Mouse (Mus musculus) left cerebral cortex, postnatal 25 days (tissue): Measurements from ENCODE around the gene Tuba3b. TPM values are rescaled to one million over a fixed set of nuclear protein-coding genes. Genes with fewer than 3 reads are reported as not detected.

Source experiments
- DNase-seq, 2 experiments: peaks; one replicate each; pipeline ENCODE4 v3.0.0; 2022; ENCODE audit warnings: low spot score in 2 of 2, mixed read lengths in 1 of 2
- intact Hi-C: fragments of 180-260 bp; cut with DNase I; formaldehyde crosslinking; loops from one replicate; pipeline ENCODE4 v1.15.1; 2025
- total RNA-seq, 2 experiments: library from RNA; stranded (reverse); gene quantifications; 2 replicates each; pipeline ENCODE4 v1.2.3; 2021

Gene Tuba3b
- total RNA-seq, 2 experiments from 2014 or later = not detected

DNA sequence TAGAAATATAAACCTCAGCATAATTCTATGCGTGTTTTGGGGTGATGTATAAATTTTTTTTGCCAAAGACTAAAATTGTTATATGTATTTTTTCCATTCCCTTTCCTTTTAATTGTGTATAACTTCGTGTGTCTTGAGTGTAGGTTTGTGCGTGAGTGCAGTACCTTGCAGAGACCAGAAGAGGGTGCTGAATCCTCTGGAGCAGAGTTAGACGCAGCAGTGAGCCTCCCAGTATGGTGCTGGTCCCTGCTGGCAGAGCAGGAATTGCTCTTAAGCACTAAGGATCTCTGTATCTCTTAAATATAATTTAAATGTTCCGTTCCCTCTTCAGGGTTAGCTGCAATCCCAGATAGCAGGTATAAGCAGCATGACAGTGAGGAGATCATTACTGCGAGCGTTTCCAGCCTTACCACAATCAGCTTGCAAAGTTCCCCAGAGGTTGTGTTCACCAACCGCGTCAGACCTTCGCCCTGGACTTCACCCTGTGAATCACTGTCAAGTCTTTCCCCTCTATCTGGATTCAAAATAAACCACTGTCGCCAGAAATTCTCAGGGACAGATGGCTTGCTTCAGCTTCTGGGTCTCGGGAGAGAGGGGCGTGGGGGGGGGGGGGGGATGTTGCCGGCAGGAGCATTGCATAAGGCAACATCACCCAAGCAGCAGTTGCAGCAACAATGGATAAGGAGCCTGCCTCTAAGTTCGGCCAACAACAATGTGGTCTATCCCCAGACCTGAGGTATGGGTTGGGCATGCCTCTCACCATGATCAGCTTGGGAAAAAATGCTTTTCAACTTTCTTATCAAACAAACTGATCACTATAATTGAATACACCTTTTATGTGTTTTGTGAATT lies 41.4 kb downstream of the Tuba3b start:
- DNase-seq = no peak
- intact Hi-C loops = no loop called here

DNA sequence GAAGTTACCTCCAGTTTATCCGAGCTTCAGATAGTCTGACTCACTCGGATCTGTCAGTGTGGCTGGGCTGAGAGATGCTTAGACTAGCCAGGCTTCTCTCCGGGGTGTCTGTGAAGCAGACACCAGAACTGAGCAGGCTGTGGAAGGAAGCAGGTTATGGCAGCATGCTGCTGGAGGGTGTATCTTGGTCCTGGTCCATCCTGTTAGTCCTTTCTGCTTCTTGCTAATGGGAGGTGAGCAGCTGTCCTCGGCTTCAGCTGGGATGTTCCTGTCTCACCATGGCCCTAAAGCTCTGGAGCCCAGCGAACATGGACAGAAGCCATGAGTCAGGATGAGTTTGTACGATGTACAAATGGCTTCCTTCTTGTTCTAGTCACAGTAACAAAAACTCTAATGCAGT lies 43.6 kb downstream of the Tuba3b start:
- intact Hi-C loops = no loop called here
- DNase-seq = no peak

DNA sequence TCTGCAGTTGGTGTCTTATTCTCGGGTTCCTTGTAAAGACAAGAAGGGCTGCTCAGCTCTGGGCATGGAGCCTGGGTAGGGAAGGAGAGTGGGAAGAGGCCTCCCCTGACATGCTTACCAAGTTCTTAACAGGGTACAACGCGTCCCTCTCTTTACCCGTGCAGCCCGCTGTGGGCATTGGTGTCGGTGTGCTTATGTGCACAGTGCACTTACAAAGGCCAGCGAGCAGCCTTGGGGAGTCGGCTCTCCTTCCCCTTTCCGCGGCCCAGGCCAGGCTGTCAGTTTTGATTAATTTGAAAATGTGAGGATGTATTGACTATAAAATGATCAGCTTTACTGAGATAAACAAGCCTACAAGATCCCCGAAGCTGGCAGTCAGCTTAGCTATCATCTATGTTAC lies 45.4 kb downstream of the Tuba3b start:
- no peak for DNase-seq
- intact Hi-C loops = no loop called here

DNA sequence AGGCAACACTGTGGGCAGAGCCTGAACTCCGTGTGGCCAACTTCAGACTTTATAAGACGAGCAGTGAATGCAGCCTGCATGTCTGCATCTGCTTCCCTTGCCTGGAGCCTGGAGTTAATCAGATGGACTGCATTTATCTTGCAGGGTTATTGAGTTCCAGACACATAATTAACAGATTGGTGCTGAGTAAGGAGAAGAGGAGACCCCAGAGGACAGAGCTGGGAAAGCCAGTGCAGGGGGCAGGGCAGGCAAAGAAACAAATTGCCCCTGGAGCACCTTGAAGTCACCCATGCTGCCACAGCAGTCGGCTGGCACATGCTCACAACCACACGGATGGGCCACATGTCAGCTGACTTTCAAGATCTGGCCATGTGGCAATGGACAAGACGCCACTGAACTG lies 48.7 kb downstream of the Tuba3b start:
- intact Hi-C loops = no loop called here
- DNase-seq = no peak

DNA sequence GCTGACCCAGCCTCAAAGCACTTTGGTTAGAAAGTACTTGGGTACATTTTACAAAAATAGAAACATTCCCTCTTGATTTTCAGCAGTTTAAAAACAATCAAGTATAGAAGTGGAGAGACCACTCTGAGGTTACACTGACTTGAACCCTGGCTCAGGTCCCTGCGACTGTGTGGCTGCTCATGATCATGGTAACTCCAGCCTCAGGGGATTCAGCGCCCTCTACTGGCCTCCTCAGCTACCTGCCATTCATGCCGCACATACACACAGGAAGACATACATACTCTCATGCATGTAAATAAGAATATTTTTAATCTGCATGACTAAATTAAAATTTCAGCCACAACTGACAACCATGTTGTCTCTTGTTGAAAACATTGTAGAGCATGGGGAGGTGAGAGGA lies 50.2 kb downstream of the Tuba3b start:
- intact Hi-C loops = no loop called here
- no peak for DNase-seq

DNA sequence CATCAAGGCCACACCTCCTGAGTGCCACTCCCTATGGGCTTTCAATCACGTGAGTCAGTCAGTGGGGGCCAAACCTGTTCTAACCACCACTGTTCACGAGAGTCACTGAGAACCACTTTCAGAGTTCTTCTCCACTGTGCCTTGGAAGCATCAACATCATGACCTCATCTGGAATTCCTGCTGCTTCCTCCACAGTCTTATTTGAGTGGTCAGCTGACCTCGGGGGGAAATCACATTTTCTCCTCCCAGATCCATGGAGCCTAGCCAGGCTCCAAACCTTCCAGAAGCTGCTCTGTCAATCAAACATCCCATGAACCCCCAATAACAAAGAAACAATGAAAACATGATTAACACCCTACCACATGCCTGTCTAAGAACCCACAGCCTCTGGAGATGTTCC lies 52.1 kb downstream of the Tuba3b start:
- intact Hi-C loops = no loop called here
- no peak for DNase-seq

DNA sequence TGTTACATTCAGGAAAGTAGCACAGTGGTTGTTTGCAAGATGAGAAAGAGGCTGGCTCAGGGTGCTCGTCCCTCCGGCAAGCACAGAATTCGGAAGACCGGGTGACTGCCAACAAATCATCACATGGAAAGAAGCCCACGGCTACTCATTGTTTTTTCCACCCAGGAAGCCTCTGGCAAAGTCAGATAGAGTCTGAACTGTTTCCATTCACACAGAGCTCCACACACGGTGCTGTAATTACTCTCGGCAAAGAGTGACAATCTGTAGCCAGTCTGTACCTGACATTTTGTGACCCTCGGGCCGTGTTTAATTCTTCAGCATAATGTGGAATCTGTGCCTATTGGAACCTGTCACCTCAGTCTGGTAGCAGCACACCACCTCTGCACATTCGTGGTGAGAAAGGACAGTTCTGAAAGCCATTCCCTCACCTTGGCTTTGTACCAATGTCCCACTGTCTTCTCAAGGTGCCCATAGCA lies 54.1 kb downstream of the Tuba3b start:
- intact Hi-C loops = no loop called here
- DNase-seq = no peak

Other genes starting within 250 kb of the Tuba3b start
- 1 to 10 TPM in 1 of 2 experiments, under 1 TPM in 1; 0.96 to 1.3 TPM for gene Lmntd1, start 1.4 kb upstream of the Tuba3b start, total RNA-seq
- gene Rassf8, start 131.0 kb downstream of the Tuba3b start, total RNA-seq = 10 to 100 TPM; 18.7 to 19.7 TPM
- gene Bhlhe41, start 249.8 kb downstream of the Tuba3b start, total RNA-seq = 10 to 100 TPM; 20.6 to 30.6 TPM